In genomic region chr11:113296162-113296561, GRCm38 (mm10) we compare ENCODE assay signal across 8 mouse cellular contexts.
DNase-seq lines count a peak whose midpoint lies in the region; ATAC-seq and TF ChIP-seq lines count a peak whose summit lies in the region.

No protein-coding gene starts in this region.

- peak; percentile 85 for DNase-seq in neural tube, embryonic 10.5 days (ENCODE audit: extremely low spot score, low spot score)
- peak; percentile 85 to 89 for DNase-seq in adrenal gland, postnatal 36 days
- DNase-seq in kidney, postnatal 10 days, result peak; percentile 88
- DNase-seq in lung, adult 2 months, result peak; percentile 56
- peak; percentile 79 for DNase-seq in right cerebral cortex, postnatal 25 days

- TF ChIP-seq POLR2A in lung, adult 2 months (IDR thresholded peaks at IDR 0.05; ENCODE audit: borderline replicate concordance, extremely low read depth, low read depth, low read length), result no peak

- H3K4me1 ChIP-seq in neural tube, embryonic 15.5 days, result peaks cover 33% of the 10 kb centered on the region
- H3K4me1 ChIP-seq in embryonic facial prominence, embryonic 13.5 days, result peaks cover 44% of the 10 kb centered on the region
- H3K4me1 ChIP-seq in lung, adult 2 months (ENCODE audit: control insufficient read depth, insufficient read depth, low read length), result no peaks in the 10 kb centered on the region

- peak; percentile 71 for TF ChIP-seq CTCF in lung, adult 2 months (IDR thresholded peaks at IDR 0.05; ENCODE audit: insufficient read depth, low read length)

- 41% methylated on average over 7 of the region's 7 CpGs for WGBS in neural tube, embryonic 15.5 days
- 33% methylated on average over 7 of the region's 7 CpGs for WGBS in embryonic facial prominence, embryonic 13.5 days
- 35% methylated on average over 7 of the region's 7 CpGs for WGBS in lung, adult 2 months

- H3K27ac ChIP-seq in neural tube, embryonic 15.5 days (replicated peaks), result no peak overlapping the region
- 0 out of 2 replicates have a peak overlapping the region, but pooled peaks have one; percentile 62 for H3K27ac ChIP-seq in embryonic facial prominence, embryonic 13.5 days

- H3K4me2 ChIP-seq in neural tube, embryonic 15.5 days, result no peak overlapping the region
- H3K4me2 ChIP-seq in embryonic facial prominence, embryonic 13.5 days, result no peak overlapping the region

- H3K4me3 ChIP-seq in neural tube, embryonic 15.5 days (replicated peaks), result no peak overlapping the region
- H3K4me3 ChIP-seq in embryonic facial prominence, embryonic 13.5 days, result no peak overlapping the region
- H3K4me3 ChIP-seq in lung, adult 2 months (replicated peaks; ENCODE audit: extremely low read depth, low read depth, low read length), result no peak overlapping the region

- H3K9ac ChIP-seq in neural tube, embryonic 15.5 days (replicated peaks), result no peak overlapping the region
- no peak overlapping the region for H3K9ac ChIP-seq in embryonic facial prominence, embryonic 13.5 days

- H3K27me3 ChIP-seq in neural tube, embryonic 15.5 days (replicated peaks), result no peaks in the 10 kb centered on the region; the same call in 1 of the 2 replicates
- no peaks in the 10 kb centered on the region for H3K27me3 ChIP-seq in embryonic facial prominence, embryonic 13.5 days

- no peak for ATAC-seq in neural tube, embryonic 15.5 days (ENCODE audit: low FRiP score)
- no peak for ATAC-seq in embryonic facial prominence, embryonic 13.5 days (ENCODE audit: insufficient number of reproducible peaks, insufficient read depth, low FRiP score, low TSS enrichment, low read depth)
- ATAC-seq in megakaryocyte, adult 5-6 weeks (ENCODE audit: poor library complexity, severe bottlenecking), result no peak

- H3K9me3 ChIP-seq in neural tube, embryonic 15.5 days (replicated peaks), result no peaks in the 10 kb centered on the region
- no peaks in the 10 kb centered on the region for H3K9me3 ChIP-seq in embryonic facial prominence, embryonic 13.5 days

- H3K36me3 ChIP-seq in neural tube, embryonic 15.5 days, result no peaks in the 10 kb centered on the region
- H3K36me3 ChIP-seq in embryonic facial prominence, embryonic 13.5 days, result no peaks in the 10 kb centered on the region
